Mouse (Mus musculus) megakaryocyte, adult 5-6 weeks (primary cell): ENCODE measurements around the gene Gm4847. TPM values are rescaled to one million over a fixed set of nuclear protein-coding genes. Genes with fewer than 3 reads are reported as not detected.

ENCODE experiments used
- ATAC-seq: 2 replicates; pipeline ENCODE4 v1.8.0; 2016; ENCODE audit warnings: mild to moderate bottlenecking, inconsistent platforms; ENCODE audit not compliant: poor library complexity, severe bottlenecking
- total RNA-seq, 2 experiments: library from RNA; stranded (forward) in 1 of 2; stranded (reverse) in 1 of 2; fragments of 153-499, 151-499 nt in 1 of 2; fragments of 221-1000, 200-1000 nt in 1 of 2; gene quantifications; 2 replicates each; pipeline versions ENCODE4 v1.2.3 to v1.2.4; 2015 to 2017

The Gm4847 gene
- total RNA-seq (2015) = not detected in 2 replicates
- total RNA-seq (2017) = not detected in 2 replicates

DNA sequence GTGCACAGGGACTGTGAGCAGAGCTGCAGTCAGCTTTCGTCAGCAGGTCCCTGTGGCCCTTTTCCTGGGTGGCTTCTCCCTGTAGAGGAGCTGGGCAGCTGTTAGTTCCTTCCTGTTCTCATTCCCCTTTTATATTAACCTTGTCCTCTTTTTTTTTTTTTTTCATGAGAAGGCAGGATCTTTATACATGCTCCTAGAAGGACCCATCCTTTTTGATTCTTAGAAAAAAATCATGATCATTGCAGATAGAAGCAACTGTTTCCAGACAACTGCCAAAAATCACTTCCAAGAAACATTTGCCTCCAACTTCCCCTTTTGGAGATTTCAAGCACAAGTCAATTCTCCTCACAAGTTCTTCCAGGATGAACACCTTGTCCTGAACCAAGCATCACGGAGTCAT, at the start of gene Gm4847:
Gene Gm4847 (minus strand): TSS at position 101 of the 400 bp plus-strand sequence.
- ATAC-seq = no peak

DNA sequence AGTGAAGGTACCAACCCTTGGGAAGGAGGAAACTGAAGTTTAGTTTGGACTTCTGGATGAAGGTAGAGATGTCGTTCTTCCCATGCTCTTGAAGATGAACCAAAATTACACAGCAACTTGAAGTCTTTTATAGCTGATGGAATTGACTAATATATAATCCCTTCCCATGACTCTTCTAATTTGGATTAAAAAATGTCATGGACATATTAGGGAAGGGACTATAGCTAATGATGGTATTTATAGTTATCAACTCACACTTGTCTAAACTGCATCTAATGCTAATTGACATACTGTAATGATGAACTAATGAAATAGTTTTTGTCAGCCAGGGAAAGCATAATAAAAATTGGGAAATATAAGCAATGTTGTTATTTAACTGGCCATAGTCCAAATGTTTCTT, 34.3 kb upstream of the Gm4847 start, which contains the start of gene Fmo9:
Gene Fmo9 (minus strand): TSS at position 101 of the 400 bp plus-strand sequence.
- ATAC-seq = no peak

DNA sequence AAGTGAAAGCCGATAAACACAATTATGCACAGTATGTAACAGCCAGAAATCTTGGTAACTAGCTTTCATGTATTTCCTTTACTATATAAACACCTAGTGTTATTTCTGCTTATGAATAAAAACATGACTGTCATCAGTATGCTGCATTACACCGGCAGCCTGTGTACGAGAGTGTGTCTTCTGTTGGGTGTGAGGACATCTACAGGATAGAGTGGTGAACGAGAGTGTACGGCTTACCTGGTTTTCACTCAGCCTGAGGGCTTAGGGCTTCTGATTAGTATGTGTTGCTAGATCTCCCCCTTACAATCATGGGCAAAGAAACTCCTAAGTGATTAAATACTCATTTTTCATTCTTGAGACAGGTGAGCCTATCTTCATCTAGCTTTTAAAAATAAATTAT, 21.8 kb upstream of the Gm4847 start:
- ATAC-seq = no peak

DNA sequence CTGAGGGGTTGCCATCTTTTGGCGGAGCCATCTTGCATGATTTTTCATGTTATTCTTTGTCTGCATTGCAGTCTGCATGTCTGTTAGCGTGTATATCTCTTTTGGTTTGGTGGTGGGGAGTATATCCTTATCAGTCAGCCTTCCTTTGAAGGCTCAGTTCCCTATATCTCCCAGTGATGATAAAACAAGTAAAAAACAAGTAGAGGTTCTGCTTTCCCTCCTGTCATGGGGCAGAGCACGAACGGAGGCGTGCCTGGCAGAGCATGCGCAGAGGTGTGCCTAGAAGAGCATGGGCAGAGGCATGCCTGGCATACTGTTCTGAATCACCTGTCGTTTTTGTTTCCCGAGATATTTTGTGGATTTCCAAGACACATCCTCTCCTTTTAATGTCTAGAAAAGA, 13.3 kb upstream of the Gm4847 start:
- no peak for ATAC-seq

Other genes starting within 250 kb of the Gm4847 start
- 3.6 and 4.9 TPM in 2 replicates for gene Pogk, start 237.8 kb downstream of the Gm4847 start, total RNA-seq (2015)
- gene Pogk, start 237.8 kb downstream of the Gm4847 start, total RNA-seq (2017) = 4.3 and 5.1 TPM in 2 replicates
- gene Gm4846, start 150.1 kb downstream of the Gm4847 start, total RNA-seq (2015) = not detected in 2 replicates
- gene Gm4846, start 150.1 kb downstream of the Gm4847 start, total RNA-seq (2017) = not detected in 2 replicates
- gene Fmo9, start 34.2 kb upstream of the Gm4847 start, total RNA-seq (2015) = not detected in 2 replicates
- gene Fmo9, start 34.2 kb upstream of the Gm4847 start, total RNA-seq (2017) = not detected in 2 replicates